Mouse (Mus musculus) CD4-positive helper T cell, adult 2 months (primary cell): ENCODE results near the gene Scgb1b2.

Source experiments
- DNase-seq: peaks from one replicate; pipeline ENCODE4 v3.0.0-alpha.2; 2012; ENCODE audit warnings: low read depth, missing footprints, low spot score

The Scgb1b2 gene

GRCm38 (mm10) chr7:31291721-31292120 is at the start of gene Scgb1b2:
Gene Scgb1b2 (minus strand): TSS chr7:31291821.
- no peak for DNase-seq

GRCm38 (mm10) chr7:31290208-31290607 is 1.4 kb downstream of the Scgb1b2 start, which contains the start of gene Scgb2b2:
Gene Scgb2b2 (plus strand): TSS chr7:31290508.
- DNase-seq, result no peak
